Mouse (Mus musculus): ENCODE measurements around the gene Ssxb10. TPM values are rescaled to one million over a fixed set of nuclear protein-coding genes. Genes with fewer than 3 reads are reported as not detected.

The Ssxb10 gene
- not detected for polyA plus RNA-seq (2014; fragmentation: Illumina TruSeq; extraction: RNeasy Lipid Tissue Mini Kit (QIAGEN cat#74804); ENCODE audit: low read depth, low replicate concordance)

DNA sequence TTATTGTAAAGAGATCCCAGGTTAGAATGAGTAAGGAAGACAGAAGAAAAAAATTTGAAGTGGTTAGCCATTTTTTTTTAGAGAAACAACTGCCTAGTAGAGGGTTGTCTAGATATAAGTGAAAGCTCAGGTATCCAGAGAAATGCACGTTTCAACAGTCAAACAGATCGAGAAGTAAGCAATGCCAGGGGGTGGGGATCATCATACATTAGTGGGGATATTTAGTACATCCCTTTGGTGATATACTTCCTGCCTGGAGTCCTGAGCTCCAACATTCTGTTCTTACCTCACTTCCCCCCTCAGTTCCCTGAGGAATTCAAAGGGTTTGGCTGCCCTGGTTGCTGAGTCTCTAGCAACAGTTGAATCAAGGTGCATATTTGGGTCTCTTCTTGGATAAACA is at the start of gene Ssxb10:
Gene Ssxb10, plus strand, starts transcription at position 301 of the 400 bp plus-strand sequence.

GRCm38 (mm10) chrX:8366678-8367077 is 39.5 kb downstream of the Ssxb10 start, which contains the start of gene Ssxb9:
Ssxb9 (plus strand) TSS chrX:8366978.

Other genes with a start within 250 kb of the Ssxb10 start
- gene Was, start 236.9 kb upstream of the Ssxb10 start, polyA plus RNA-seq (2014; fragmentation: Illumina TruSeq; extraction: RNeasy Lipid Tissue Mini Kit (QIAGEN cat#74804); ENCODE audit: low read depth, low replicate concordance), result 0.64 TPM
- gene Wdr13, start 194.5 kb upstream of the Ssxb10 start, polyA plus RNA-seq (2014; fragmentation: Illumina TruSeq; extraction: RNeasy Lipid Tissue Mini Kit (QIAGEN cat#74804); ENCODE audit: low read depth, low replicate concordance), result 69.2 TPM
- gene Rbm3, start 181.5 kb upstream of the Ssxb10 start, polyA plus RNA-seq (2014; fragmentation: Illumina TruSeq; extraction: RNeasy Lipid Tissue Mini Kit (QIAGEN cat#74804); ENCODE audit: low read depth, low replicate concordance), result 286 TPM
- 0.64 TPM for gene Tbc1d25, start 151.2 kb upstream of the Ssxb10 start, polyA plus RNA-seq (2014; fragmentation: Illumina TruSeq; extraction: RNeasy Lipid Tissue Mini Kit (QIAGEN cat#74804); ENCODE audit: low read depth, low replicate concordance)
- gene Ebp, start 133.9 kb upstream of the Ssxb10 start, polyA plus RNA-seq (2014; fragmentation: Illumina TruSeq; extraction: RNeasy Lipid Tissue Mini Kit (QIAGEN cat#74804); ENCODE audit: low read depth, low replicate concordance), result 23.3 TPM
- gene Porcn, start 120.9 kb upstream of the Ssxb10 start, polyA plus RNA-seq (2014; fragmentation: Illumina TruSeq; extraction: RNeasy Lipid Tissue Mini Kit (QIAGEN cat#74804); ENCODE audit: low read depth, low replicate concordance), result 3.0 TPM
- gene Ftsj1, start 75.0 kb upstream of the Ssxb10 start, polyA plus RNA-seq (2014; fragmentation: Illumina TruSeq; extraction: RNeasy Lipid Tissue Mini Kit (QIAGEN cat#74804); ENCODE audit: low read depth, low replicate concordance), result 12.4 TPM
- gene Slc38a5, start 56.3 kb upstream of the Ssxb10 start, polyA plus RNA-seq (2014; fragmentation: Illumina TruSeq; extraction: RNeasy Lipid Tissue Mini Kit (QIAGEN cat#74804); ENCODE audit: low read depth, low replicate concordance), result not detected
- gene Ssxb9, start 39.6 kb downstream of the Ssxb10 start, polyA plus RNA-seq (2014; fragmentation: Illumina TruSeq; extraction: RNeasy Lipid Tissue Mini Kit (QIAGEN cat#74804); ENCODE audit: low read depth, low replicate concordance), result not detected
- gene Ssxb1, start 85.9 kb downstream of the Ssxb10 start, polyA plus RNA-seq (2014; fragmentation: Illumina TruSeq; extraction: RNeasy Lipid Tissue Mini Kit (QIAGEN cat#74804); ENCODE audit: low read depth, low replicate concordance), result not detected
- gene Ssxb2, start 134.3 kb downstream of the Ssxb10 start, polyA plus RNA-seq (2014; fragmentation: Illumina TruSeq; extraction: RNeasy Lipid Tissue Mini Kit (QIAGEN cat#74804); ENCODE audit: low read depth, low replicate concordance), result not detected
- not detected for gene Gm14459, start 197.5 kb downstream of the Ssxb10 start, polyA plus RNA-seq (2014; fragmentation: Illumina TruSeq; extraction: RNeasy Lipid Tissue Mini Kit (QIAGEN cat#74804); ENCODE audit: low read depth, low replicate concordance)
- gene Ssxb6, start 220.8 kb downstream of the Ssxb10 start, polyA plus RNA-seq (2014; fragmentation: Illumina TruSeq; extraction: RNeasy Lipid Tissue Mini Kit (QIAGEN cat#74804); ENCODE audit: low read depth, low replicate concordance), result not detected